Mouse (Mus musculus): ENCODE results near the gene Ano1. TPM values are rescaled to one million over a fixed set of nuclear protein-coding genes. Genes with fewer than 3 reads are reported as not detected.

The Ano1 gene
- total RNA-seq, 1 experiment from 2014 or later, result not detected

- no peak for ATAC-seq (ENCODE audit: extremely low read depth, insufficient number of reproducible peaks, low FRiP score, poor library complexity, severe bottlenecking)
Observed at GRCm38 (mm10) chr7:144770116-144770515, 18.3 kb upstream of the Ano1 start.

DNA sequence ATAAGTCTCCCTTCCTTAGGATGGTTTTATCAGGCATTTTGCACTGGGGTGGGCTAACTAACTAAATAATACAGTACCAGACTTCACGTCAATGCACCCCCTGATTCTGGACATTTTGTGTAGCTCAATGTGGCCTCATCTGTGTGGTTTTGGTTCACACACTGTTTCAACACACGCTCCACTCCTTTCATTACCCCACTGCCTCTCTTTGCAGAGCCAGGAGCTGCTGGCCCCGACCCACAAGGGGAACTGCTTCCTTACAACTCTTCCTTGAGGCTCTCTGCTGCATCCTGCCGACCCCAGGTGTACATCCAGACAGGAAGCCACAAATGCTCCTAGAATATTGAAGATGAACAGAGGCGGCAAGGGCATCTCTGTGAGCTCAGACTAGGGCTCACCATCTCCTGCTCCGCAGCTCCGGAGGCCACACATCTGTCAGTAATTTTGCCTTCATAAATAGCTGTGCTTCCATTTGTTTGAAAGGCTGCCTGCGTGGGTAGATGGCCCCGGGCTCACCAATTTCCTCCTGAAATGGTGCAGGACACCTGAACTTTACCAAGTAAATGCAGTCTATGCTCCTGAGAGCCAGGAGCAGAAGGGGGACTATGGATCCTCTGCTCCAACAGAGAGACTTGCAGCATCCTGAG lies 17.8 kb upstream of the Ano1 start:
- no peak for ATAC-seq (ENCODE audit: extremely low read depth, insufficient number of reproducible peaks, low FRiP score, poor library complexity, severe bottlenecking)

GRCm38 (mm10) chr7:144768845-144769244 lies 17.1 kb upstream of the Ano1 start:
- no peak for ATAC-seq (ENCODE audit: extremely low read depth, insufficient number of reproducible peaks, low FRiP score, poor library complexity, severe bottlenecking)

- no peak for ATAC-seq (ENCODE audit: extremely low read depth, insufficient number of reproducible peaks, low FRiP score, poor library complexity, severe bottlenecking)
Observed at GRCm38 (mm10) chr7:144764537-144765282, 12.9 kb upstream of the Ano1 start.

DNA sequence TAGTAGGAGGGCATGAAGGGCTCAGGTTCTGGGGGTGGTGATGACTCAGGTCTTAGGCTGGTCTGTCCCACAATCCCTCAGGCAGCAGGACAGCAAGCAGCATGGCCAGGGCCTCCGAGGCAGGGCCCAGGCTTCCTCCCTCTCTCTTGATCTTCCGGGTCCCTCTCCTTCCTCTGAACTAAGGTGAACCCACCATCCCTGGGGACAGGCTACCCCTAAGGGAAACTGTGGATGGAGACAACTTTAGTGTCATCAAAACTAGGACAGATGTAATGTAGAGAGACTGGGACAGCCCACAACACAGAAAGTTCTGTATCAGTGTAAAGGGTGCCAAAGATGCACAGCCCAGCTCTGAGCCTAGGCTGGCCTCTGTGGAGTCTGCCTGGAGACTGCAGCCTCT lies 12.2 kb upstream of the Ano1 start:
- ATAC-seq (ENCODE audit: extremely low read depth, insufficient number of reproducible peaks, low FRiP score, poor library complexity, severe bottlenecking), result no peak

- ATAC-seq (ENCODE audit: extremely low read depth, insufficient number of reproducible peaks, low FRiP score, poor library complexity, severe bottlenecking), result no peak
Observed at GRCm38 (mm10) chr7:144762496-144763235, 10.9 kb upstream of the Ano1 start.

DNA sequence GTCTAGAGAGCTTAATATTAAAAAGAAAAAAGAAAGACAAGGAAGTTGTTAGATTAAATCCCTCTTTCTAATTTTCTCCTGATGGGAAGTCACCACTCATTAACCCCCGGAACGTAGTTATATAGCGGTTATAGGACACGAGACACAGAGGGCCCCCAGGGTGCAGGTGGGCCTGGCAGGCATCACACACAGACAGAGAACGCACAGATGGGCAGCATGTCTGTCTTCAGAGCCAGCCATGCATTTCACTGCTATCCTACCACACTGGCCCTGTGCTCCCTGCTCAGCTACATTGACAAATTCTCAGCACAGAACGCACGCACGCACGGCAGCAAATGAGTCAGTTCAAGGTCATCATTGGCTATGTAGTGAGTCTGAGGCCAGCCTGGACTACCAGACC lies 8.5 kb upstream of the Ano1 start:
- ATAC-seq (ENCODE audit: extremely low read depth, insufficient number of reproducible peaks, low FRiP score, poor library complexity, severe bottlenecking), result no peak

GRCm38 (mm10) chr7:144759455-144759854 lies 7.7 kb upstream of the Ano1 start:
- no peak for ATAC-seq (ENCODE audit: extremely low read depth, insufficient number of reproducible peaks, low FRiP score, poor library complexity, severe bottlenecking)

DNA sequence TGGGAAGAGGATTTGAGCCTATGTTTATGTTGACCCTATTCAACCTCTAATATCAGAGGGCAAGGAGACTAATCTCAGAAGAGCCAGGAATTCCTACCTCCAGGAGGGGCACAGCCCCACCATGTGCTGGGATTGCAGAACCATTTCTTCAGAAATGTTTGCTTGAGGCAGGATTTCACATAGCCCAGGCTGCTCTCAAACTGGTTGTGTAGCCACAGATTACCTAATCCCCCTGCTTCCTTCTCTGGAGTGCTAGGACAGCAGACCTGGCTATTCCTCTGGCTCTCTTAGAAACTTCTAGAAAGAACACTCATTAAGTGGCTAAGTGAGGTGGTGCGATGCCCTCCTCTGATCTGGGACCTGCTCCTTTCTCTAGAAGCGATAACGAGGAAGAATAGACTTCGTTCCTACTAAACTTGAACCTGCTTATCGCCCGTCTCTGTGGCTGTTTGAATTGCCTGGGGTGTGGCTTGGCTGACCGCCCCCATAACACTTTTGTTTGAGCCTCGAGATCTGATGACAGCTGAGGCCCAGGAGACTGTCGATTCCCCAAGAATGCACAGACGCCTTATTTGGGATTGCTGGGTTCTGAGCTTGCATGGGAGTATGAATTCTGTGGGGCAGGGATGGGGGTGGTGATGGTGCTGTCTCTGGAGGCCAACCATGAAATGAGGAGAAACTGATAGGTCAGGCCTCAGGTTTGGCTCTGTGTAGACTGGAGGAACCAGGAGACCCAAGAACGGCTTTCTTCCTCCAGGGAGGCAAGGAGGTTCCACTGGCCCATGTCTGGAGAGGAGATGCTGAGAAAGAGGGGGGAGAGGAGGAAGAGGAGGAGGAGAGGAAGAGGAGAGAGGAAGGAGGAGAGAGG lies 4.0 kb upstream of the Ano1 start:
- no peak for ATAC-seq (ENCODE audit: extremely low read depth, insufficient number of reproducible peaks, low FRiP score, poor library complexity, severe bottlenecking)

DNA sequence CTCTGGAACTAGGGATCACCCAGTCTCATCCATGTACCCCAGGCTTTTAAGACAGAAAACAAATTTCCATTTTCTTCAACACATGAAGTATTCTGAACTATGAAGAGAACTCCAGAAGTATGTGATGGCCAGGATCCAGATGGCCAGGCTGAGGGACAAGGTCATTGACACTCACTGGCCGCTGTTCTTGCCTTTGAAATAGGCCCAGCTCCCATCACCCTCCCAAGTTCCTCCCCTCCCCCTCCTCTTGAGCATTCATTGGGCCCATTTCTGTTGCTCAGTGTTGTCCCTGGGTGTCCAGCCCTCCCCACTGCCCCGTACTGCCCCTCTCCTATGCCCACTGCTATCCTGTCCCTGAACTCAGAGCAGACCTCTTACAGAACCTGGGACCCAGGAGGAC lies 2.9 kb upstream of the Ano1 start:
- ATAC-seq (ENCODE audit: extremely low read depth, insufficient number of reproducible peaks, low FRiP score, poor library complexity, severe bottlenecking), result no peak

GRCm38 (mm10) chr7:144753657-144754031 lies 1.9 kb upstream of the Ano1 start:
- no peak for ATAC-seq (ENCODE audit: extremely low read depth, insufficient number of reproducible peaks, low FRiP score, poor library complexity, severe bottlenecking)

DNA sequence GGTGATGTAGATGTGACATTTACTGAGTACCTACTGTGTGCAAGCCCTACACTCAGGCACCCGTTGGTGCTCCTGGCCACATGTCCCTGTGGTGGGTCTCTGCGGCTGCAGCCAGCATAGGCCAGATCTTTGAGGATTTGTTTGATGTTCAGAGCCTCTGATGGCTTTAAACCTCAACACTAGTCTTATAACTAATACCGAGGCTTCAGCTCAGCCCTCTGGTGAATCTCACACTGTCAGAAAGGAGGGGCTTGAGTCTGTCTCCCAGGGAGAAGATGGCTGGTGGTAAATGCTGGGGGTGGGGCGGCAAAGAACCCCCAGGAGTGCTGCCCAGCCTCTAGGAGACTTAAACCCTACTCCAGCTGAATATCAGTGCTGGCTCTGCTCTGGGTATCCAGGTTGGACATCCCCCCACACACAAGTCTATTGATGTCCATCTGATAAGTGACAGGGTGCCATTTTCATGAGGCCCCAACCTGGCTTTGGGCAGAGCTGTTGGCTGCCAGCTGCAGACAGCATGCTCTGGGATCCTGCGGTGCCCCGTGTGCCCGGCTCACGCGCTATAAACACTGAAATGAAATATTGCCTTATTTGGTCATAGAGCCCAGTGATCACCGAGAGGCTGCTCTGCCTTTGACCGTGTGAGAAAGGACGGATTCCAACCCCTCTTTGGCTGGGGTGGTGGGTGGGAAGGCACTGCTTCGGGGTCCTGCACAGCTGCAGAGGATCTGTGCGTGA lies 1.3 kb upstream of the Ano1 start:
- no peak for ATAC-seq (ENCODE audit: extremely low read depth, insufficient number of reproducible peaks, low FRiP score, poor library complexity, severe bottlenecking)

DNA sequence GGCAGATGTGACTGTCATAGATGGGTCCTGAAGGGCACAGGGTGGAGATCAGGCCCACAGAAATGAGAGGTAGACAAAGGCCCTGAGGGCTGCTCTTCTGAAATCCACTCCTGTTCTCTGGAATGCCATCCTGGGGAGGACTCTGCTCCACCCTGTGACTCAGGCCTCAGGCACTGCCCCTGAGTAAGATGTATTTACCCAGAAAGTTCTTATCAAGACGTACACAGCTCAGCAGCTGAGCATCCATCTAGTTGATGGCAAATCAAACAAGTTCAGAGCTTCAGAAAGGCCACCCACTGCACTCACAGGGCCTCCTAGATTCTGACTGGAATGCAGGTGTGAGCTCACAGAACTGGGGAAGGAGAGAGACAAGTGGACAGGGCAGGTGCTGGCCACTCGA lies 4.0 kb downstream of the Ano1 start:
- ATAC-seq (ENCODE audit: extremely low read depth, insufficient number of reproducible peaks, low FRiP score, poor library complexity, severe bottlenecking), result no peak

- no peak for ATAC-seq (ENCODE audit: extremely low read depth, insufficient number of reproducible peaks, low FRiP score, poor library complexity, severe bottlenecking)
Observed at GRCm38 (mm10) chr7:144746466-144746865, 5.3 kb downstream of the Ano1 start.

DNA sequence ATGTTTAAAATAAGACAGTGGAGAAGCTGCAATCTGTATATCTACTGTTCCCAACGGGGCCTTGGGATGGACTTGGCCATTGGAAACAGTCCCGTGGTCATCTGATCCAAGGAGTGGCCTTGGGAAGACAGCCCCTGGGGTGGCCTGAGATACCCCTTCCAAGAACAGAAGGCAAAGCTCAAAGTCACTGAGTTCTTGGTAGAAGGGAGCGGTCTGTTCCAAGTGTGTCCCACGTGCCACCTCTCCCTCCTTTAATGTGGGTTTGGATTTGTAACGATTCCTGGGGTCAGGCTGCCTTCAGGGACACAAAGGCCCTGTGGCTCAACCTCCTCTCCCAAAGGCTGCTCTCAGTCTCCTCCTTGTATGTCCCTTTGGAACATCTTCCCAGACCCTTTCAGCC lies 7.9 kb downstream of the Ano1 start:
- no peak for ATAC-seq (ENCODE audit: extremely low read depth, insufficient number of reproducible peaks, low FRiP score, poor library complexity, severe bottlenecking)

DNA sequence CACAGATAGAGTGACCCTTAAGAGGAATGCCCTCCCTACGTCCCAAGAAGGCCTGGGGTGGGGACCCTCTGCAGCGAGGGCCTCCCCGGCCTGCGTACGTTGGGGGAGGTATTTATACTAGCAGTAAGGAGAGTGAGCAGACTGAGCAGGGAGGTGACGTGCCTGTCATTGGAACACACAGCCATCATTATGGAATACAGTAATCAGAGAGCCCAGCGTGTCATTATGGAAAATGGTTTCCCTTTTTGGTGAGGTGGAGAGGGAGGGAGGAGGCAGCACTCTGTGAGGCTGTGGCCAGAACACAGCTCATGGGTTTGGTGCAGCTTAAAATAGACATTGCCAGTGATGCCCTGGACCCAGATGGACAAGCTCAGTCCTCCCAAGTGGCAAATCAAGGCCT lies 11.1 kb downstream of the Ano1 start:
- ATAC-seq (ENCODE audit: extremely low read depth, insufficient number of reproducible peaks, low FRiP score, poor library complexity, severe bottlenecking), result no peak

GRCm38 (mm10) chr7:144739810-144740209 lies 12.0 kb downstream of the Ano1 start:
- ATAC-seq (ENCODE audit: extremely low read depth, insufficient number of reproducible peaks, low FRiP score, poor library complexity, severe bottlenecking), result no peak

GRCm38 (mm10) chr7:144738357-144738798 lies 13.4 kb downstream of the Ano1 start:
- no peak for ATAC-seq (ENCODE audit: extremely low read depth, insufficient number of reproducible peaks, low FRiP score, poor library complexity, severe bottlenecking)

DNA sequence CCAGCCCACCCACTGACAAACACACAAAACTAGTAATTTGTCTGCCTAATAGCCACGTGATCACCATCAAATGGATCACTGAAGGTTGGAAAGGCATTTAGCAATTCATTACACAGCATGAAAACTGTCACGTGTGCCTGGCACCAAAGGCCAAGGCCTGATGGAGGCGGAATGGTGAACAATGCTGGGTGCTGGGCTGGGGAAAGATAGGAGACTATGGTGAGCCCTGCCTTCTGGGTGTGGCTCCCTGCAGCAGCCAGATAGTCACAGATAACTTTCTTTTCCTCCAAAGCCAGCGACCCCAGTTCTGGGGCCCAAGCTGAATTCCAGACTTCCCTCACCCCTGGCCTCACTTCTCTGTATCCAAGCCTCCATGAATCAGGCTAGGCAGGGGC lies 19.9 kb downstream of the Ano1 start:
- no peak for ATAC-seq (ENCODE audit: extremely low read depth, insufficient number of reproducible peaks, low FRiP score, poor library complexity, severe bottlenecking)

Data from neutrophil, adult 5-6 weeks (primary cell).